Comparison of ENCODE assay signal across 8 mouse cellular contexts in the genomic region with DNA sequence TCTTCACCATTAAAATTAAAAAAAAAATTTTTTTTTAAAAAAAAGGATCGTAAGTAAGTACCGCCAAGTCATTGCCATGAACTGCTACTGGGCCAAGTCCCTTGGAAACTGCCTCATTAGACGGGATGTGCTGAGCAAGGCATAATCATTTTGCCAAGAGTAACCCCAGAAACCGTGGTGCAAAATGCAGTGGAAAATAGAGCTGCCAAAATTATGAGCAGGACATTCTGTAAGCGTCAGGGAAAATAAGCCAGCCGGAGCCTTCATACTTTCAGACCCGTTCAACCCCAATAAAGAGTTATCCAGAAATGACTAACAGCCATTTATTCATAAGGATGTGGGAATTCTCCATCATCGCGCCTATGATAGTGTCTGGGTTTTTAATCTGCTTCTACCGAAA.
DNase-seq lines count a peak whose midpoint lies in the region; ATAC-seq and TF ChIP-seq lines count a peak whose summit lies in the region.

No protein-coding gene starts in this region.

- H3K27me3 ChIP-seq in embryonic facial prominence, embryonic 10.5 days (replicated peaks; ENCODE audit: low read depth, poor library complexity, severe bottlenecking): peaks cover 13% of the 10 kb centered on the region; the same call in 1 of the 2 replicates
- H3K27me3 ChIP-seq in hindbrain, postnatal 0 days (ENCODE audit: insufficient read depth, low read length): no peaks in the 10 kb centered on the region
- no peaks in the 10 kb centered on the region for H3K27me3 ChIP-seq in lung, embryonic 16.5 days (ENCODE audit: control insufficient read depth, insufficient read depth, low read depth, low read length)

- intact Hi-C loops in heart, postnatal 25 days (cut with DNase I): loop anchor here (2.0 to 5.0 kb wide), 2 partner anchors 55 to 214 kb away; no protein-coding TSS in a partner anchor

- H3K36me3 ChIP-seq in embryonic facial prominence, embryonic 10.5 days (replicated peaks): no peaks in the 10 kb centered on the region
- H3K36me3 ChIP-seq in hindbrain, postnatal 0 days (ENCODE audit: insufficient read depth, low read length): no peaks in the 10 kb centered on the region
- H3K36me3 ChIP-seq in lung, embryonic 16.5 days (ENCODE audit: control insufficient read depth, insufficient read depth, low read length): no peaks in the 10 kb centered on the region

- H3K27ac ChIP-seq in embryonic facial prominence, embryonic 10.5 days (replicated peaks): peak overlapping the region; percentile 87
- H3K27ac ChIP-seq in hindbrain, postnatal 0 days: peak overlapping the region; percentile 91
- H3K27ac ChIP-seq in lung, embryonic 16.5 days (ENCODE audit: low read length): peak overlapping the region; percentile 98

- peak; percentile 42 to 69 for DNase-seq in heart, adult 18-20 months
- DNase-seq in heart, postnatal 25 days (ENCODE audit: low spot score): no peak
- no peak for DNase-seq in embryonic facial prominence, embryonic 10.5 days (ENCODE audit: low spot score)
- DNase-seq in hindbrain, postnatal 0 days (ENCODE audit: low spot score): peak; percentile 45
- no peak for DNase-seq in urinary bladder, postnatal 4 days (ENCODE audit: low spot score in 2 of 2)
- DNase-seq in thymus, postnatal 14 days: no peak
- DNase-seq in urinary bladder, adult 2 months (ENCODE audit: low spot score): no peak

- no peak for ATAC-seq in hindbrain, postnatal 0 days
- peak; percentile 20; the same call in 1 of the 2 replicates for ATAC-seq in lung, embryonic 16.5 days (ENCODE audit: low read depth)

- peak overlapping the region; percentile 72 for H3K4me2 ChIP-seq in hindbrain, postnatal 0 days (ENCODE audit: low read depth, low read length)
- peak overlapping the region; percentile 79 for H3K4me2 ChIP-seq in lung, embryonic 16.5 days (ENCODE audit: low read depth, low read length)

- WGBS in embryonic facial prominence, embryonic 10.5 days: 22% methylated on average over 10 of the region's 10 CpGs
- 5% methylated on average over 10 of the region's 10 CpGs for WGBS in hindbrain, postnatal 0 days
- WGBS in lung, embryonic 16.5 days: 4% methylated on average over 10 of the region's 10 CpGs

- peak overlapping the region; percentile 72 for H3K9ac ChIP-seq in hindbrain, postnatal 0 days (replicated peaks; ENCODE audit: low read length)
- peak overlapping the region; percentile 86 for H3K9ac ChIP-seq in lung, embryonic 16.5 days (ENCODE audit: low read length)

- no peaks in the 10 kb centered on the region for H3K9me3 ChIP-seq in embryonic facial prominence, embryonic 10.5 days
- H3K9me3 ChIP-seq in hindbrain, postnatal 0 days (ENCODE audit: low read length): no peaks in the 10 kb centered on the region
- H3K9me3 ChIP-seq in lung, embryonic 16.5 days (ENCODE audit: control insufficient read depth, low read length): no peaks in the 10 kb centered on the region

- peak overlapping the region; percentile 61 for H3K4me3 ChIP-seq in embryonic facial prominence, embryonic 10.5 days
- H3K4me3 ChIP-seq in hindbrain, postnatal 0 days (ENCODE audit: low read length): peak overlapping the region; percentile 69
- peak overlapping the region; percentile 73 for H3K4me3 ChIP-seq in lung, embryonic 16.5 days (ENCODE audit: low read length)

- H3K4me1 ChIP-seq in embryonic facial prominence, embryonic 10.5 days: peaks cover 72% of the 10 kb centered on the region
- H3K4me1 ChIP-seq in hindbrain, postnatal 0 days (ENCODE audit: insufficient read depth, low read length): peaks cover 6% of the 10 kb centered on the region
- H3K4me1 ChIP-seq in lung, embryonic 16.5 days (replicated peaks; ENCODE audit: control insufficient read depth, insufficient read depth, low read length): peaks cover 55% of the 10 kb centered on the region

- TF ChIP-seq CTCF in hindbrain, postnatal 0 days (IDR thresholded peaks at IDR 0.05; ENCODE audit: low read depth): no peak

Comparison
In these comparisons a context has a peak if more than half of its experiments do, and no peak if none do; other contexts are left out.
1. DNase-seq: peak in heart, adult 18-20 months (2 of 2) and hindbrain, postnatal 0 days (single experiment); none in heart, postnatal 25 days (single experiment), embryonic facial prominence, embryonic 10.5 days (single experiment), urinary bladder, postnatal 4 days (0 of 2), thymus, postnatal 14 days (single experiment) and urinary bladder, adult 2 months (single experiment).
2. Peak in every context shown above with its lines, with median percentiles within 50 percentile points of each other: H3K27ac ChIP-seq and H3K4me3 ChIP-seq.